Mouse (Mus musculus): Measurements from ENCODE around the gene Bub1b.

Gene Bub1b

DNA sequence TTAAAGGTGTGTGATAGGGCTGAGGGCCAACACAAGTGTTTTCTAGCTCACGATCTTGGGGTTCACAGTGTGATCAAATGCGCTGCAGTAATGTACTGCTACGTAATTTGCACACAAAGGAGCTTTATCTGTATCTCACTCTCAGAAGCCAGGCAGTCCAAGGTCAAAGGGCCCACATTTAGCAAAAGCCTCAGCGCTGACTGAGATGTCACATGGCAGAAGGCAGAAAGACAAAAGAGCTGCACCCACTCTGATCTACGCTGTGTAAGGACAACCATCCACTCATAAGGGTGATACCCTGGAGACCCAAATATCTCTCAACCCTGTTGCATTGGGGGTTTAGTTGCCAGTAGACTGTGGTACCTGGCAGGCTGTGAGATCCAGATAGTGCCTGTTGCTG, 69.2 kb downstream of the Bub1b start:
- no peak for DNase-seq

DNA sequence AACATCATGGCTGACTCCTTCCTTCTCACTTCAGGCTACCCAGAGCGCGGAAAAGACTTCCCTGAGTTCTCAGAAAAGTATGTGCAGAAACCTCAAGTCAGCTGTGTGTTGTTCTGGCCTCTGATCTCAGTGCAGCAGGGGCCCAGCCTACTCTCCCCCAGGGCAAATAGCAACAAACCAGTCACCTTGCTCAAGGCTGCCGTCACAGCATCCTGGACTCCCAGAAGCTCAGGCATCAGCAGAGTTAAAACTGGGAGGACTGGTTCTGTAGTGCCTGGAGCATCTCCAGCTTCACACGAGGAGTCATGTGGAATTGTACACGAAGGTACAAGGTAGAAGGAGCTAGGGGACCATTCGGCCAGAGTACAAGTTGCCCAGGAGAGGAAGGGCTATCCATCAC, 71.2 kb downstream of the Bub1b start:
- no peak for DNase-seq

DNA sequence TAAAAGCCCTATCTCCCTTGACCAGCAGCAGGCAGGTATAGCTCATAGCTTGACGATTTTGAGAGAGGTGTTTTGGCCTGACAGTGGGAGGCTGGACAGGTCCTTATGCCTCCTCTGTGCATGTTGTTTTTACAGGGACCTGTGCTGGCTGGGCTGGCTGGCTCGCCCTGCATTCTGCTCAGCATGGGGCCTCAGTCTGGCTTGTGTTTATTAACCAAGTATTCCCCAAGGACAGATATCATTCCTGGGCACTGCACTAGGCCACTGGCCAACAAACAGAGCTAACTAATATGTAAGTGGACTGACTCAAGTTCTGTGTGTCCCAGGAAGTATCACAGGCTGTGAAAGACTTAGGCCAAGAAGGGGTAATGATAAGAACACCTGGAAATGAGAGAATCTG, 71.8 kb downstream of the Bub1b start:
- no peak for DNase-seq

DNA sequence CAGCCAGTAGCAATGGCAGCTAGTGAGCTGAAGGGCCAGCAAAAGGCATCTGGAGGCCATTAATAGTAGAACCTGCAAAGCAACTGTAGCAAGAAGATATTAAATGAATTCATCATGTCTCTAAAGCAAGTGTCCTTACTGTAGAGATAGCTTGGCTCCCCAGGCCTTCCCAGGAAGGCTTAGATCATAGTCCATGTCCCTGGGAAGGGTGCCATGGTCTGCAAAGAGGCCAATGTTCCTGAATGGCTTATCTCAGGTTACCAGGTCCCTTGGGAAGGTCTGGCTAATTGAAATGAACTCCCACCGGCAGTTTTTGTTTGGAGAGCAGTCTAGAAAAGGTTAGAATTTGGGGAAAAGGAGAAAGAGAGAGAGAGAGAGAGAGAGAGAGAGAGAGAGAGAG, 73.7 kb downstream of the Bub1b start:
- no peak for DNase-seq

DNA sequence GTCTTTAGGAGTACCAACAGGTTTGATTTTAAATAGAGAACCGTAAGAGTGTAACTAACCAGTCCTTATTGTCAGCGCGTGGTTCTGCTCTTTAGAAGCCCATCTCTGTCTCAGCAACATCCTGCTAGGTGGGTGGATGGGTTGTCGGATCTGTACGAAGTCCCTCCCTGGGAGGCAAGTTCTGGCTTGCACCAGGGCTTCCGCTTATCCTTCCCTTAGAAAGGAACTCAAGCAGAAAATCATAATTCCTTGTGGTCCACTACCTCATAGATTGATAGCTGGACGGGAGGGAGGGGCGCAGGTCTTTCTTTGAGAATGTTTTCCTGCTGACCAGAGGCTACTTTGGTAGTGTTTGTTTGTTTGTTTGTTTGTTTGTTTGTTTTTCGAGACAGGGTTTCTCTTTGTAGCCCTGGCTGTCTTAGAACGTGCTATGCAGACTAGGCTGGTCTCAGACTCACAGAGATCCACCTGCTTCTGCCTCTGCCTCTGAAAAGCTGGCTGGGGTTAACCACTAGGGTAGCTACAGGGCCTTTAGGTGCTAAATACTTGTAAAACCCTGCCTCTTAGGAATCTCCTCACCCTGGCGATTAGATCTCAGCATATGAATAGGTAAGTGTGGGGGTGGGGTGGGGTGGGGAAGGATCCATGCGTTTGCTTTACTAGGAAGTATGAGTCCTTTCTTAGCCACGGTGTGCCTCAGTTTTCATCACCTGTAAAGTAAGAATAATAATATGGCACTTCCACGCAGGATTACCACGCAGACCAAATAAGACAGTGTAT, 75.9 kb downstream of the Bub1b start:
- no peak for DNase-seq

DNA sequence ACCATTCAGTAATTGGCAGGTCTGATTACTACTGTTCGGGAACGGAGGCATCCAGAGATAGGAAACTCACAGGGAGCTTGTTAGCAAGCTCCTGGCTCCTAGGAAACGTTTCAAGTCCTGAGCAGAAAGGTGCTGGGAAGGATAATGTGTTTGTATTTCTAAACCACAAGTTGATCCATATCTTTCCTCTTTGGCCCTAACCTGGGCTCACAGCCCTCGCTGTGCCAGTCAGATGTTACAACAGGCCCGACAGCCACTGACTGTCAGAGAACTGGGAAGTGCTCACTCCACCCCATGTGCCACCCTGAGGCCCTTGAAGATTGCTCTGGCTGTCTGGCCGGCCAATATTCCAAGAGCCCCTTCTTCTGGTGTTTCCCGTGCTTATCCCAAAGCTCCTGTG, 76.5 kb downstream of the Bub1b start:
- DNase-seq, result no peak

DNA sequence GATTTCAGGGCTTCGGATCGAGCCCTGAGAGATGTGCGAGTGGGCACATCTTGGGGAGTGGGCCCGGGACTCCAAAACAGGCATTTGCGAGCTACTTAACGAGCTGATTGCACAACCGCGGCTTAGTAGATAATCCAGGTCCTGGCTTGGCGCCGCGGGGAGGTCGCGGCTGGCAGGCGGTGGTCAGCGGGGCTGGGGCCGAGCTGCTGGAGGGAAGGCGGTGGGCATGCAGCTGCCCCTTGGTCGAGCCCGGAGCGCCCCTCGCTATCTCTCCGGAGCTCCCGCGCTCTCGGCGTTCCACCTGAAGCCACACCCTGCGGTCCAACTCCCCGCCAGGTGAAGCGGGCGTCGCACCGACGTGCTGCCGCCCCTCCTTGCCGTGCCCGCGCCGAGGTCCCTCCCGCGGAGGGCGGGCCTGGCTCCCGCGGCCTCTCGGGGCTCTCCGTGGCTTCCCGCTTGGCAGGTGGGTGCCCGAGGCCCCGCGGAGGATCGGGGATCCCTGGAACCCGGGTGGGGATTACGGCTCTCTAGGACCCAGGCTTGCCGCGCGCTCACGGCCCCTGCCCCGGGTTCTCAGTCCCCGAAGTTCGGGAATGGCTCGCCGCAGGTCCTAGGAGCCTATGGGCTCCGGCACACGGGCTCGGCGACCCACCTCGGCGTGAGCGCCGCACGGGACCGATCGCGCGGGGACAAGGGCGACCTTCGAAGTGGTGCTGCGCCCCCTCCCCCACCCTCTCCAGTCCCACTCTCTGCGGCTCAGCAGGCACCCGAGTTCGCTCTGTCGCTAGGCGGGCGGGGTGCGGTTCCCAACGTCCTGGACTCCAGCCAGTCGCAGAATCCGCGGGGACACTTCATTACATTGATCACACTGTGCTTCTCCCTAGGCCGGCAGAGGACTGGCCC, 79.1 kb downstream of the Bub1b start:
- DNase-seq, result peak; percentile 55

DNA sequence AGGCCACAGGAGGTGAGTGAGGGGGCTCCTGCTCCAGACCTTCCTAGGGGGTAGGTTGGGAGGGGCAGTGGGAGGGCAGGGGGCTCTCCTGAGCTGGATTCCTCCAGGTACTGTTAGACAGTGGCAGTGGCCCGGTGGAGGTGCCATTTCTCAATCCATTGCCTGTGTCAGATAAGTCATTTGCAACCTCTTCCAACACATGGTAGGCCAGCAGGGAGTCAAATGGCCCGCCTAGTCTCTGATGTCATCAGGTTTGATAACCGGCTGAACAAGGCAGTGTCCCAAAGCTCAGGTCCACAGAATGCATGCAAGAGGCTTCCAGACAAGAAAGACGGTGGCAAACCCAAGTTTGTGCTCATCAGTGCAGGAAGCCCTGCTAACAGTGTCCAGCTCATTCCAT, 79.8 kb downstream of the Bub1b start:
- DNase-seq, result no peak

DNA sequence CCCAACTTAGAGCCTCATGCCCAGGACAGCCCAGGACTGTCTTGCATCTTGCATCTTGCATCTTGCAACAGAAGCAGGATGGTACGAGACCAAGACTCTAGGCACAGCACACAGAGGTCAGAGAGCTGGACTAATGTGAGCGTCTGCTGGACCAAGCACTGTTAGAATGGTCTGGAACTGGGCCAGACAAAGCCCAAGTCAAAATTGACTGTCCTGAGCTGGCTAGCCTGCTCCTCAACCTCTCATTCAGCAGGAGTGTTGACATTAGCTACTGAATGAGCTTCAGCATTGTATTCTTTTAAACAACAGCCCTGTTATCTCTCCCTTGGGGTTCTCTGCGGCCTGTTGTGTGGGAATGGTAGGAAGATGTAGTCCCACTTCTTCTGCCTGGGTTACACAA, 81.6 kb downstream of the Bub1b start:
- DNase-seq, result no peak

DNA sequence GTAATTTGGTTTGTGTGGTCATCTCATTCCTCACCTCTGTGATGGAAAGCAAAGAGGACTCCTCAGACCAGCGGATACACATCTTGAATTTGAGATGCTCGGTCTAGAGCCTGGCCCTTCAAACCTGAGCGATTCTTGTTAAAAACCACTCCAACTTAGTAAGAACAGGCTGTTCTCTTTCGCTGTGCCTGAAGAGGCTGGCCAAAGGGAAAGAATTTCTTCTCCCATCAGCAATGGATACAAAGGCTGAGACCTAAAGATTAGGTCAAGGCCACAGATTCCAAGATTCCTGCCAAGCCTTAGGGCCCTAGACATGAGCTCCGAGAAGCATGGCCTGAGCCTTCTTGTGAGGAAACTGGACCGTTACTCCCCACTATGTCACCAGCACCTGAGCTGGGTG, 82.9 kb downstream of the Bub1b start:
- DNase-seq, result no peak

DNA sequence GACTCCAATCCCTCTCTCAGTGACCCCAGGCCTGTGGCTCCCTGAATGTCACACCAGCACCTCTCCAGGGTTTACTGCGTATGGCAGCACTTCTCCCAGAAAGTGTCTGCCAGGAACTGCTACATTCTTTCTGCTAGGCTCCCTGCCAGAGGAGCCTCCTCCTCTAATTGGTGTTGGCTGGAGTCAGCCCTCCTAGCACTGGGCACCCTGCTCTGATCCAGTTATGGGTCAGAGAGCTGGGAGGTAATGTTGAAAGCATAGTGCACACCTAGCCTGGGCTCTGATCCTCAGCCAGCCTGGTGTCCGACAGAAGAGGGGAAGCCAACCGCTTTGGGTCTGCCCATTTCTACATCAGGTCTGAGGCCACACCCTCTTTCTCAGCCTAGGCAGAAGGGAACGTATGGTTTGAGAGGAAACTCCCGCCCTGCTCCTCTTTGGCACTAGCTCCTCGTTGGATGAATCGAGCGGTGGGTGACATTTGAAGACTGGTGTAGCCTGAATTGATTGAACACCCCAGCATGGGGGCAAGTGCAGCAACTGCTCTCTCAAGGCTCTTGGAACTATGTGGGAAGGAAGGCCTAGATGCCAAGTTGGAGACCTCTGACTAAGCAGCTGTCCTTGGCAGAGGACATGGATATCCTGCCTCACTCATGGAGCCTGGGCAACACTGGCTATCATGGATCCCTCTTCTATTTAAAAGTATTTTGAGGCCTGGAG, 84.7 kb downstream of the Bub1b start:
- DNase-seq, result no peak

DNA sequence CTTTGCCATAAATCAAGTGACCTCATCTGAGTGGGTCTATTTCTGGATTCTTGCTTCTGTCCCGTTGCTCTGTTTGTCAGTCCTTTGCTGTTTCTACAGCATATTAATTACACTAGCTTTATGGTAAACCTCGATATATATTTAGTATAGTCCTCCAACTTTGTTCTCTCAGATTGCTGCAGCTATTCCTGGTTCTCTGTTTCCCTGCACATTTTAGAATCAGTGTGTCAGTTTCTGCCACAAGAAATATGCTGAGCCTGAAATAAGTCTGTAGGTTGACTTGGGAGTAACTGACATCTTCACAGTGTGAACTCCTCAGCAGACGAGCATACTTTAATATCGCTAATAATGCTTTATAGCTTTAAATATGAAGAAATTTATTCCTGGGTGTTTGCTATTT, 87.1 kb downstream of the Bub1b start:
- no peak for DNase-seq

DNA sequence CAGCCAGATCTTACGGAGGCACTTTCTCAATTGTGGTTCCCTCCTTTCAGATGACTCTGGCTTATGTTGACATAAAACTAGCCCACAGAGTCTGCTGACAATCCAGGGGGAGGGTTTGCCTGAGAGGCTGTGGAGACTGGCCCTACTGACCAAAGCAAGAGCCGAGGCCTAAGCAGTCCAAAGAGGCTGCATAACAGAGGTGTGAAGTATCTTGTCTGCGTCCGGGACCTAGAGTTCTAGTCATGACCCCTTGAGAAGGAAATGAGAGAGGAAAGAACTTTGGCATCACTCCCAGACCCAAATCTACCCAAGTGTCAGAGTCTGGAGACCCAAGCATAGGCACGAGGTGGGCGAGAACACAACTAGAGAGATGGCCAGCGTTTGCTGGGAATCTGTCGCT, 88.7 kb downstream of the Bub1b start:
- no peak for DNase-seq

DNA sequence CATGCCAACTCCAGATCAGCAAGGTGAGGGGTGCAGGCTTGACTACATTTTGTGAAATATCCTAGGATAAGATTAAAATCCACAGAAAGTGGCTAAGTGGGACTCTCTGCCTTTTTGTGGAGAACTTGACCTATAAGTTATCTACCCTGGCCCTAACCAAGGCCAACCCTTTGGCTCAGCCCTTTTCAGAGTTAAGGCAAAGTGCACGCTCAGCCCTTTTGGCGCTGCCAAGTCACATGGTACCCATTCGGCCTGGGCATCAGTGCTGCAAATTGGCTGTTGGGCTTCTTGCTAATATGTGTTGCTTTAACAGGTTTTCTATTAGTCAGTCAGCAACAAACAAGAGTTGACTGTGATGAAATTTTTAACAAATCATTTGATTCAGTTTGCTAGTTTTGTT, 89.8 kb downstream of the Bub1b start:
- DNase-seq, result no peak

DNA sequence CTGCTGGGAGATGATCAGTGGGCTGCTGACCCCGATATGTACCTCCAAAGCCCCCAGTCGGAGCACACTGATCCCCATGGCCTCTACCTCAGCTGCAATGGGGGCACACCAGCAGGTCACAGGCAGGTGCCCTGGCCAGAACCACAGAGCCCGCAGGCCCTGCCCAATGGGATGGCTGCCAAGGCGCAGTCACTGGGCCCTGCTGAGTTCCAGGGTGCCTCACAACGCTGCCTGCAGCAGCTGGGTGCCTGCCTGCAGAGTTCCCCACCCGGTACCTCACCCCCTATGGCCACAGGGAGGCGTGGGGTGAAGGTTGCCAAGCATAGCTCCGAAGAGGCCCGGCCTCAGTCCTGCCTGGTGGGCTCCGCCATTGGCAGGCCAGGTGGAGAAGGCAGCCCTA, 91.9 kb downstream of the Bub1b start:
- no peak for DNase-seq

Measured in right cerebral cortex, postnatal 4 days (tissue).